Mouse (Mus musculus): ENCODE measurements around the gene Atp8a1.

Gene Atp8a1

DNA sequence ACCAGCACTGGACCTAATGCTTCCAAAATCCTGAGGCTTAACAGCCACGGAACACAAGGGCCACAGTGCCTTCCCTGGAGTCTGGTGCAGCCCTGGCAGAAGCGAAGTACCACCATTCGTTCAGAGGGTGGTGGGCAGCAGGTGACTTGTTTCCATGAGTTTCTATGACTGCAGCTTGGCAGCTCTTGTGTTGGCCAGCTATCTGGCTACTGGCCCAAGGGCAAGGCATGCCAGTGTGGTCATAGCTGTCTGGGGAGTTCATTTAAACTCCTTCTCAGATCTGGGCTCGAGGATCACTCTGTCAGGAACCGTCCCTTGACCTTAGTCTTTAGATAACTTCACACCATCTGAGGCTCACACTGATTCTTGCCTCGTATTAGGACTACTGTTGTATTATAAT is 89.1 kb downstream of the Atp8a1 start:
- DNase-seq: no peak

DNA sequence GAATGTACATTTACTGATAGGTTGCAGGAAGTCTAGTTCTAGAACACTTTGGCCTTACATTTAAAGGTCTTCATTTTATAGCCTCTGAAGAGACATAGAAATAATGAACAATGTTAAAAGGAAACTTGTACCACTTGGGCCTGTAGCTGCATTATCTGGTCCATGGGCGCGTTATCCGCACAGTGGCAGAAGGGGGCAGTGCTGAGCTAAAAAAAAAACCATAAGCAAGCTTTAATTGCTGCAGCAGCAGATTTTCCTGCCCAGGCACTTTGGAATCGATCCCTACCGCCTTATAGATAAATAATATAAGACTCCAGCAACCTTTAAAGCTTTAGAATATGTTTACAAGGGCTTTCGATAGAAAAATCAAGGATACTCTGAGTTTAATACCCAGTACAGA is 91.1 kb downstream of the Atp8a1 start:
- DNase-seq: no peak

- DNase-seq: no peak
Observed at GRCm38 (mm10) chr5:67753057-67753456, 94.2 kb downstream of the Atp8a1 start.

DNA sequence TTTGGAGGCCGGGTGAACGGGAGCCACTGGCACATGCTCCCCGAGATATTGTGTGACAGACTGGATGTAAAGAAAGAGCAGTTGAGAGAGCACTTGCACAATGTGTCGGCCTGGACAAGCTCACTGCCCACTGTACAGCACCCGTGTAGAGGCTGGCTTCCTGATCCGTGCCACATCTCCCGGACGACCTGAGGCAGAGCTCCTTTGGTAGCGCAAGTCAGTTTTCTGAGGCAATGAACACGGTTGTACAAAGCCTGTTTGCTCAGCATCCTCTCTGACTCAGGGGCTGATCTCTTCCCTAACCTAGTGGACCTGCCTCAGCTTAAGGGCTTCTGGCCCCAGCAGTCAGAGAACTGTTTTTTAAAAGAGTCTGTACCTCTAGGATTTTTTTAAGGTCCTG is 94.6 kb downstream of the Atp8a1 start:
- DNase-seq: no peak

- DNase-seq: peak; percentile 72
Observed at GRCm38 (mm10) chr5:67752007-67752406, 95.2 kb downstream of the Atp8a1 start.

- DNase-seq: no peak
Observed at GRCm38 (mm10) chr5:67739261-67739660, 108.0 kb downstream of the Atp8a1 start.

DNA sequence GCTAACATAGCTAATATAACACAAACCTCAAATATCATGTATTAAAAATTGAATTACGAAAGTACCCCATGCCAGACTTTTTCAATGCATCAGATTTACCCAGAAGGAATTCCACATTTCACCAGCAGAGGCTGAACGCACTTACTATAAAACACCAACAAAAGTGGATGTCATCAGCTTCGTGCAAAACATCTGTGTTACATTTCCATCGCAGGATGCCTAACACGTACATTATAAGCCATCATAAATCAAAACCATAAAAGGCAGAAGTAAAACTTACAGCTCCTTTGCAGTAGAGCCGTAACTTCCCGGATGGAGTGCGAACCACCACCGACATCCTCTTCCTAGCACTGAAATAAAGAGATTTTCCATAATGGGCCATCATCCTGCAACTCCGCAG is 109.1 kb downstream of the Atp8a1 start:
- DNase-seq: no peak

GRCm38 (mm10) chr5:67735771-67736170 is 111.5 kb downstream of the Atp8a1 start:
- DNase-seq: no peak

GRCm38 (mm10) chr5:67733551-67734258 is 113.5 kb downstream of the Atp8a1 start:
- no peak for DNase-seq

DNA sequence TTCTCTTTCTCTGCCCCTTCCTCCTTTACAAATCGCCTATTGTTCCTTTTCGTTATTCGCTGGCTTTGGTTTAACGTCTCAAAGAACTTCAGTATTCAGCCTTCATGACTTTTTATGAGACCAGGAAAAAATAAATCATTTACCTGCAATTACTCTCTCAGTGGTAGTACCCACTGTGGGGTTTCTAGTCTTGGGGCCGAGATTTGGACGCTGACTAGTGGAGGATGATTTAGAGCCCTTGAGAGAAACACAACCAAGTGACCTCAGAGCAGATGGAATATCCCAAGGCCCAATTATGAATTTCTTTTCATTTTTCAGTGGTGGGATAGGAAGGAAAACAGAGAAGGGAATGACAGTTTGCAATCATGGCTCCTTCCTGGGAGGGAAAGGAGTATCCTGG is 114.1 kb downstream of the Atp8a1 start:
- no peak for DNase-seq

- DNase-seq: no peak
Observed at GRCm38 (mm10) chr5:67727755-67728154, 119.5 kb downstream of the Atp8a1 start.

DNA sequence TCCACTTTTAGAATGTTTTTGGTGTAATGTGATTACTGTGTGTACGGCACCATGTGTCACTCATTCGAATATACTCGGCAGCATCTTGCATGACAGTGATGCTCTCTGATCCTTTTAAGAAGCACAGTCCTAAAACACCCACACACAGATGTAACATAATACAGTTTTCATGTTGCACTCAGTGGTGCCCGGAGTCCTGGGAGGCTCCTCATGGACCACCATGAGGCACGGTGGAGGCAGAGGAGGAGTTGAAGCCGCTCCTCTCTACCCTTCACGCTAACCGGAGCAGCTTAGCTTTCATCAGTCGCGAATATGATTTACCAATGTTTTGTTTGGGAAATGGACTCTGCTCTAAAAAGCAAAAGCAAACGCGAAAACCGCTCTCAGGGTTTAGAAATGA is 120.4 kb downstream of the Atp8a1 start:
- no peak for DNase-seq

- DNase-seq: peak; percentile 33
Observed at GRCm38 (mm10) chr5:67701641-67702040, 145.6 kb downstream of the Atp8a1 start.

DNA sequence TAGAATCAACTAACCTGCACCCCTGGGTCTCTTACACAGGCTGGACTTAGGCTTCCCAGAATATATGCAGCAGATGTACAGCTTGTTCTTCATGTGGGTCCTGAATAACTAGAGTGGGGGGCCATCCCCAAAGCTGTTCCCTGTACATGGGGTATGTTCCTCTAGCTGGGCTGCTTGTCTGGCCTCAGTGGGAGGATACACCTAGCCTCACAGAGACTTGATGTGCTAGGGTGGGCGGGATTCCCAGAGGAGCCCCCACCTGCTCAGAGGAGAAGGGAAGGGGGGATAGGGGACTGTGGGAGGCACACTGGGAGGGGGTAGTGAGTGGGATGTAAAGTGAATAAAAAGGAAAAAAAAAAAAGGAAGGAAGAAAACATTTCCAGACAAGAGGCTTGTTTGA is 147.8 kb downstream of the Atp8a1 start:
- DNase-seq: no peak

DNA sequence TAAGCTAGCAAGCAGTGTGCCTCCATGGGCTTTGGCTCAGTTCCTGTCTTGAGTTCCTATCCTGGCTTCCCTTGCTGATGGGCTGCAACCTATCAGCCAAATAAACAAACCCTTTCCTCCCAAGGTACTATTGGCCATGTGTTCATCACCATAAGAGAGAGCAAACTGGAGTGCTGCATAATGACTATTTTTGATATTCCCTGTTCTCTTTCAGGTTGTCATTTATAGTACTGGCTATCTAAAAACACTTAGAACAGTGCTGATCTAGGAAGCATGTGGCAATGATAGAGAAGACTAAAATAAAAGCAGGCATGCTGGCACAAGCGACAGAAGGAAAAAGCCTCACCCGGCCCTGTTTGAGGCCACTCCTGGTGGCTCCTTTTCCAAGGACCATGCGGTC is 149.1 kb downstream of the Atp8a1 start:
- peak; percentile 23 for DNase-seq

GRCm38 (mm10) chr5:67696741-67697596 is 150.3 kb downstream of the Atp8a1 start:
- peak; percentile 49 for DNase-seq

GRCm38 (mm10) chr5:67695055-67695710 is 152.1 kb downstream of the Atp8a1 start:
- DNase-seq: peak; percentile 56

GRCm38 (mm10) chr5:67690336-67690735 is 156.9 kb downstream of the Atp8a1 start:
- DNase-seq: no peak

DNA sequence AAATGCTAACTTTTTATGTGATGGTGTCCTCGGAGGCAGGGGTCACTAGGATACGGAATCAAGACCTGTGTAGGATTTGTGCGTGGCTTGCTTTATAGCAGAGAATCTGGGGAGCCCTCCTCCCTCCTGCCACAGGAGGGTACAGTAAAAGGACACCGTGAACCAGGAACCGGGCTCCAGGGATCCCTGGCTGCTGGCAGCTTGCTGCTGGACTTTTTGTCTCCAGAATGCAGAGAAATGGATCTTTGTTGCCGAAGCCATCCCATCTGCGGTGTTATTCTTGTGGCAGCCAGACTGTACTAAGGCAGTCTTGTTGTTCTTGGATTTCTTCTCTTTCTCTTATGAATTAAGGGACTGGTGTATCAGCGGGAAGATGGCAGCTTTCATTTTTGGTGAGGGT is 159.2 kb downstream of the Atp8a1 start:
- DNase-seq: peak; percentile 21

GRCm38 (mm10) chr5:67685906-67686305 is 161.3 kb downstream of the Atp8a1 start:
- no peak for DNase-seq

GRCm38 (mm10) chr5:67685461-67685860 is 161.8 kb downstream of the Atp8a1 start:
- DNase-seq: no peak

- no peak for DNase-seq
Observed at GRCm38 (mm10) chr5:67678819-67679218, 168.4 kb downstream of the Atp8a1 start.

GRCm38 (mm10) chr5:67673008-67673407 is 174.2 kb downstream of the Atp8a1 start:
- no peak for DNase-seq

GRCm38 (mm10) chr5:67670158-67670557 is 177.1 kb downstream of the Atp8a1 start:
- DNase-seq: no peak
